Mouse (Mus musculus) left cerebral cortex, adult 18-20 months (tissue): ENCODE measurements around the gene Neu1. TPM values are rescaled to one million over a fixed set of nuclear protein-coding genes. Genes with fewer than 3 reads are reported as not detected.
"Not testable (repeated sequence)": the region's sequence is repeated elsewhere in the genome, so short reads cannot be mapped to it uniquely, and the experiment has no call there.

Experiments used
- DNase-seq, 2 experiments: peaks; one replicate each; pipeline ENCODE4 v3.0.0; 2021 to 2022; ENCODE audit warnings: low spot score in 2 of 2, mixed read lengths in 1 of 2
- total RNA-seq, 2 experiments: library from RNA; stranded (reverse); gene quantifications; 2 replicates each; pipeline ENCODE4 v1.2.3; 2021

Neu1 gene
- total RNA-seq, 2 experiments from 2014 or later, result 46.2 to 48.4 TPM

DNA sequence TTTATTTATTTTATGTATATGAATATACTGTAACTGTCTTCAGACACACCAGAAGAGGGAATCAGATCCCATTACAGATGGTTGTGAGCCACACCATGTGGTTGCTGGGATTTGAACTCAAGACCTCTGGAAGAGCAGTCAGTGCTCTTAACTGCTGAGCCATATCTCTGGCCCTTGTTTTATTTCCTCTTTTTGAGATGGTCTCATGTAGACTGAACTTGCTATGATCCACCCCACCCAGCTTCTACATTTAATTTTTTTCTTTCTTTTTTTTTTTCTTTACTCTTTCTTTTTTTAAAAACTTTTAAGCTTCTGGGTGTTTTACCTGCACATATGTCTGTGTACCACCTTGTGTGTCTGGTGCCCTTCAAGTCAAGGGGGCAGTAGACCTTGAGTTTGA, 30.2 kb upstream of the Neu1 start:
- DNase-seq, result not testable (repeated sequence)

- DNase-seq, result not testable (repeated sequence)
Measured at GRCm38 (mm10) chr17:34901948-34902347, 29.1 kb upstream of the Neu1 start.

- no peak for DNase-seq
Measured at GRCm38 (mm10) chr17:34902895-34903294, 28.2 kb upstream of the Neu1 start.

DNA sequence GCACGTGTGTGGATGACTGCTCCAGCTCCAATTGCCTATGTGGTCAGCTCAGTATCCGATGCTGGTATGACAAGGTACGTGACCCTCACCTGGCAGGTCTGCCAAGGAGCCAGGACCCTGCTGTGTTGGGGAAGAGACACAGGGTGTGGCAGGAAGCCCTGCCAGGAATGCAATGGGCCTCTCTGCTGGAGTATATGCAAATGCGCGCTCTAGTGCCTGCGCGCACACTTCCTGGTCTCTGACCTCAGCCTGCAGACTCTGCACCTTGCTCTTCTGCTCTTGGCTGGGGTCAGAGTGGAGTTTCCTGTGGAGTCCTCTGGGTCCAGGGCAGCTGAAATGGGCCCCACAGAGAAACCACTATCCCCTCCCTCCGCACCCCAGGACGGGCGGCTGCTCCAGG, 20.1 kb upstream of the Neu1 start:
- no peak for DNase-seq

DNA sequence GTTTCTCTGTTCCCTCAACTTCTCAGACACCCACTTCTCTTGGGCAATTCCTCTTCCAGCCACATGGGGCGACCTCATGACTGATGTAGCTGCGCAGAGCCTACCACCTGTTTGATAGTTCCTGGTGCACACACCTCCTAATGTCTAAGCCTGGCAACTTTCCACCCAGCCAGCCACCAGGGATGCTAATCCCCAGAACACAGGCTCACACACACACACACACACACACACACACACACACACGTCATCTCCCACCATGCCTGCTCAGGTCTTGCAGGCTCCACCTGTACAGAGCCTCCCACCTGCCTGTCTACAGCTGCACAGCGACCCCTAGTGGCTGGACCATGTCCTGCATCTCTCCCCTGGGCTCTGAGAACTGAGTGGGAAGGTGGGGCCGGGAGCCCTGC, 19.1 kb upstream of the Neu1 start:
- peak; percentile 41 to 58 for DNase-seq

GRCm38 (mm10) chr17:34913930-34914665, 17.0 kb upstream of the Neu1 start, which contains the start of gene Slc44a4:
Gene Slc44a4, plus strand, starts transcription at chr17:34914466.
- DNase-seq, result no peak

DNA sequence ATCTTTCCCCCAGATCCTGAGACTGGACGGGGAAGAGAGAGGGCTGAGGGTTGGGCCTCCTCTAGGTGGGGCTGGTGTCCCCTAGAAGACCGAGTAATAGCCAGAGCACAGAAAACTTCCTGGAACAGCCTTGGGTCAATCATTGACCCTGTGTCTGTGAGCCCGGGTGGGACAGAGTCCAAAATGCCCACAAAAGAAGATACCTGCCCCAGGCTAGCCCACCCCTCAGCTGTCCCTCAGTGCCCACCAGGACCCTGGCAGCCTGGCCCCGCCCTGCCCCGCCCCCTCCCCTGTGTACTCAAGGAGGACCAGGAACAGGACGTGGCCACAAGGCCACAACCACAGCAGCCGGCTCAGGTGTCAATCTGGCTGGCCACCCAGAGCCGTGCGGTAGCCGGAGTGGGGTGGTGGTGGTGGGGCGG, 15.6 kb upstream of the Neu1 start:
- DNase-seq, result no peak

DNA sequence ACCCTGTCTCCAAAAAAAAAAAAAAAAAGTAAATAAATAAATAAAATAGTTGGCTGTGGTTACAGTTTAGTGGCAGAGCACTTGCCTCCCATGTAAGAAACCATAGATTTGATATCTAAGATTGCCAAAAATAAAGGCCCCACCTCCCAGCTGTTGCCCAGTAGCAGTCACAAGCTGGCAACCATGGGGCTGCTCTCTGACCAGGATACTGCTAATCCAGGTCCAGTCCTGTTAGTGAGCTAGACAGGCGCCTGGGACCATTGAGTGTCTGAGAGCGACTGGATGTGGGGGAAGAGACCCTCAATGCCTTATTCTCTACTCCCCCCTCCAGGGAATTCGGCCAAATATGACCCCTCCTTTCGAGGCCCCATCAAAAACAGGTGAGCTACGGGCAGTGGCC, 14.7 kb upstream of the Neu1 start:
- DNase-seq, result no peak

- DNase-seq, result no peak
Measured at GRCm38 (mm10) chr17:34917188-34917587, 13.9 kb upstream of the Neu1 start.

- DNase-seq, result no peak
Measured at GRCm38 (mm10) chr17:34922939-34923338, 8.1 kb upstream of the Neu1 start.

DNA sequence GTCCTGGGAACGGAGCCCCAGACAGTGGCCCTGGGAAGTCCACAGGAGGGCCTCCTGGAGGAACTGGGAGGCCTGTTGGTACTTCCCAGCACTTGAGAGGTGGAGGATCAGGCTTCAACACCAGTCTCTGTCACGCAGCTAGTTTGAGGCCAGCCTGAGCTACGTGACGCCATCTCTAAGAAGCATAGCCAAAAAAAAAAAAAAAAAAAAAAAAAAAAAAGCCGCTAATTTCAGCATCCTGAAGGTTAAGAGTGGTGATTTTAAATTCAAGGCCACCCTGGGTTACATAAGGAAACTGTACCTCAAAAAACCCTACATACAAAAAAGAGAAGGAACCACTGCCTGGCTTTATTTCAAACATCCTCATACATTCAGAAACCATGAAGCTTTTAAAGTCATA, 6.8 kb upstream of the Neu1 start:
- no peak for DNase-seq

GRCm38 (mm10) chr17:34927306-34928019, 3.6 kb upstream of the Neu1 start:
- peak in 1 of 2 experiments; percentile 51 for DNase-seq

GRCm38 (mm10) chr17:34928841-34929240, 2.2 kb upstream of the Neu1 start:
- no peak for DNase-seq

GRCm38 (mm10) chr17:34931735-34932098, 664 bp downstream of the Neu1 start:
- DNase-seq, result peak; percentile 34 to 58

DNA sequence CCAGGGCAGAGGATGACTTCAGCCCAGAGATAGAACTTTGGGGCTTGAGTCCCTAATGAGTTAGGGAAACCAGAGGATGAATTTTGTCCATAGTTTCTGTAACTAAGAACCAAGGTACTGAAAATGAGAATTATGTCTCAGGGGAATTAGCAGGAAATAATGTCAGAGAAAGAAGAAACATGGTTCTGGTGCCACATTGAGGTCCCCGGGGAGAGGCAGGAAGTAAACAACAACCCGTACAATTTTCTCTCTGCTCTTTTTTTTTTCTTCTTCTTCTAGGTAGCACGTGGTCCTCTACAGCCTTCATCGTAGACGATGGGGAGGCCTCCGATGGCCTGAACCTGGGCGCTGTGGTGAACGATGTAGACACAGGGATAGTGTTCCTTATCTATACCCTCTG, 1.2 kb downstream of the Neu1 start:
- DNase-seq, result no peak

DNA sequence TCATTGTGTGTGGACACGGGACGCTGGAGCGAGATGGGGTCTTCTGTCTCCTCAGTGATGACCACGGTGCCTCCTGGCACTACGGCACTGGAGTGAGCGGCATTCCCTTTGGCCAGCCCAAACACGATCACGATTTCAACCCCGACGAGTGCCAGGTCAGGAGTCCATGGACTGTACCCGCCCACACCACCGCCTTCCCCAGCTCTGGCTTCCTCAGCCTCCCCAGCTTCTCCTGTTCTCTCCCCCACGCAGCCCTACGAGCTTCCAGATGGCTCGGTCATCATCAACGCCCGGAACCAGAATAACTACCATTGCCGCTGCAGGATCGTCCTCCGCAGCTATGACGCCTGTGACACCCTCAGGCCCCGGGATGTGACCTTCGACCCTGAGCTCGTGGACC, 3.0 kb downstream of the Neu1 start:
- DNase-seq, result peak; percentile 38 to 48

GRCm38 (mm10) chr17:34934830-34935229, 3.8 kb downstream of the Neu1 start:
- DNase-seq, result no peak

DNA sequence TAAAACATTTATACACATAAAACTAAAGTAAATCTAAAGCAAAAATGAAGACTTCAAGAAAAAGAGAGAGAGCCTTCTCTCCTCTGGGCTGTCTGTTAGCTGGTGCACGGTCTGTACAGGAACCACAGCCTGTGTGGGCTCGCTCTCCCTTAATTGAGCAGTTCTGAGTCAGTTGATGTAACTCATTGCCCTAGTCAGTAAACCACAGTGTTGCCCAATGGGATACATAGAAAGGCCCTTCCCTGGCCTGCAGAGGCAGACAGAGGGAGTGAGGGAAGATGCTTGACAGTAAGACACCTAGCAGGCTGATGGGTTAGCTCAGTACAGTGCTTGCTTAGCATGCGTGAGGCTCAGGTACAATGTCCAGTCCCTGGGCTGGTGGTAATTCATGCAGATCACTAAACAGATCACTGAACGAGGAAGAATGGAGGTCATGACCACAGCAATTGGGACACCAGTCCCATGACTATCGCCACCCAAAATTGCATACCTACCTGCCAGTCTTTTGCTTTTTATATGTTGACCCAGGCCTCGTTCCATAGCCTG, 7.0 kb downstream of the Neu1 start:
- no peak for DNase-seq

DNA sequence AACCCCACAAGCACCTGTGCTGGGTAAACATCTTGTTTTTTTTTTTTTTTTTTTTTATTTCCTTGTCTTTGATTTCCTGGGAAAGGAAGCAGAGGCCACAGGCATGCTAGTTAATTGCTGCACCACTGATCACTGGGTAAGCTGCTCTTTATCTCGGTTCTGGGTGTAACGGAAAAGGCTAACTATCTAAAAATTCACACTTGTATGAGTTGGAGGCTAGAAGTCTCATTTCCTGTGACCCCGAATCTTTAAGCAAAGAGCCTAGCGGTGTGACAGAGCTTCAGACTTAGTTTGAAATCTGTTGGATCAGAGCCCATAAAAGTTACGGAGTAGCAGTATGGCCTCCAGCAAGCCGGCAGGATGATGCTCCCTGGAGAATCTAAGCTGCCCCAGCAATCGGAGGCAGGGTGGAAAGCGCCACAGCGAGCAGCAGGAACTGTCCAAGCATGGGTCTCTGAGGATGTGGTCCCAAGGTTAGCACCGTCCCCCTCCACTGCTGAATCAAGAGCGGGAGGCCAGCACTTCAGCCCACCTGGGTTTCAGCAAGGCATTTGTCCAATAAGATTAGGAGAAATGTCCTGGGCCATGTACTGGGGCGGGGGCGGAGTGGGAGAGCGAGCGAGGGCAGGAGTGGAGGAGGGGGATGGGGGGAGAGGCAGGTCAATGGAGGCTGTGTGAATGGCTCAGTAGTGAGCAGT, 10.4 kb downstream of the Neu1 start:
- DNase-seq, result no peak

- no peak for DNase-seq
Measured at GRCm38 (mm10) chr17:34943128-34943815, 12.2 kb downstream of the Neu1 start.

DNA sequence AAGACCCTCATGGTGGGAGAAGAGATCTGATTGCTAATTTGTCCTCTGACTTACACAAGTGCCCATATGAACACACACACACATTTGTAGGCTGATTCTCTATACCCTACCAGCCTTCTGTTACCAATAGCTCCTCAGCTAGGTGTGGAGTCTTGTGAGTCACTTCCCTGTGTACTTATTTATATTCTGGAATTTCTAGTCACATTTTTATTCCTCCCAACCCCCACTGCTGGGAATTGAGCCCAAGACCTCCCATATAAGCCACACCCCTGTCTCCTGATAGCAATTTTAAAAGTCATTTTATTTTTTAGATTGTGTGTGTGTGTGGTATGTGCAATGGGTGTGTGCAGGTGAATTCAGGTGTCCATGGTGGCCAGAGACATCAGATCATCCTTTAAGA, 13.3 kb downstream of the Neu1 start:
- no peak for DNase-seq
